Mouse (Mus musculus): ENCODE data around the gene Chka. TPM values are rescaled to one million over a fixed set of nuclear protein-coding genes. Genes with fewer than 3 reads are reported as not detected.

Gene Chka
- polyA plus RNA-seq, 1 experiment from 2014 or later, result 54.7 TPM

- no peak for DNase-seq (ENCODE audit: low spot score)
- H3K4me2 ChIP-seq (replicated peaks), result no peak overlapping the region
- no peak for ATAC-seq (ENCODE audit: low FRiP score)
Observed at GRCm38 (mm10) chr19:3927989-3928388, 76.4 kb downstream of the Chka start.

GRCm38 (mm10) chr19:3928779-3929178 lies 77.2 kb downstream of the Chka start:
- 71% methylated on average over 4 of the region's 4 CpGs for WGBS
- peak overlapping the region; percentile 53; the same call in 1 of the 2 replicates for H3K27ac ChIP-seq
- H3K4me3 ChIP-seq (replicated peaks; ENCODE audit: low read length), result no peak overlapping the region
- H3K4me1 ChIP-seq (replicated peaks; ENCODE audit: control insufficient read depth, insufficient read depth, low read length), result 0 out of 2 replicates have a peak, but pooled peaks cover 12% of the 10 kb centered on the region
- H3K9ac ChIP-seq, result no peak overlapping the region
- no peak for DNase-seq (ENCODE audit: low spot score)
- H3K27me3 ChIP-seq (ENCODE audit: control insufficient read depth, insufficient read depth, low read length), result no peaks in the 10 kb centered on the region
- H3K4me2 ChIP-seq (replicated peaks), result no peak overlapping the region
- H3K9me3 ChIP-seq (ENCODE audit: control insufficient read depth, low read length), result no peaks in the 10 kb centered on the region
- ATAC-seq (ENCODE audit: low FRiP score), result no peak
- H3K36me3 ChIP-seq (replicated peaks; ENCODE audit: control insufficient read depth, insufficient read depth), result no peaks in the 10 kb centered on the region

More at GRCm38 (mm10) chr19:3927989-3928388, 76.4 kb downstream of the Chka start:
- Histone ChIP-seq H3K4me3 (replicated peaks; ENCODE audit: low read length) (no peak overlapping the region), H3K27ac (no peak overlapping the region), H3K4me1 (replicated peaks; ENCODE audit: control insufficient read depth, insufficient read depth, low read length) (0 out of 2 replicates have a peak, but pooled peaks cover 12% of the 10 kb centered on the region), H3K36me3 (replicated peaks; ENCODE audit: control insufficient read depth, insufficient read depth) (no peaks in the 10 kb centered on the region), H3K9ac (no peak overlapping the region), H3K9me3 (ENCODE audit: control insufficient read depth, low read length) (no peaks in the 10 kb centered on the region), H3K27me3 (ENCODE audit: control insufficient read depth, insufficient read depth, low read length) (no peaks in the 10 kb centered on the region)
- WGBS, result 85% methylated on average over 4 of the region's 4 CpGs

- H3K9ac ChIP-seq, result no peak within 1 kb of the TSS
- H3K4me2 ChIP-seq (replicated peaks), result no peak within 1 kb of the TSS
- DNase-seq (ENCODE audit: low spot score), result peak; percentile 62
Observed at GRCm38 (mm10) chr19:3929211-3929941, 77.8 kb downstream of the Chka start, which contains the start of gene Aldh3b1. Aldh3b1 (minus strand) TSS chr19:3929808.

GRCm38 (mm10) chr19:3930262-3931057 lies 78.9 kb downstream of the Chka start:
- Histone ChIP-seq H3K9ac (no peak overlapping the region), H3K27me3 (ENCODE audit: control insufficient read depth, insufficient read depth, low read length) (peaks cover 5% of the 10 kb centered on the region; the same call in 1 of the 2 replicates), H3K27ac (0 out of 2 replicates have a peak overlapping the region, but pooled peaks have one; percentile 43), H3K4me1 (replicated peaks; ENCODE audit: control insufficient read depth, insufficient read depth, low read length) (0 out of 2 replicates have a peak, but pooled peaks cover 12% of the 10 kb centered on the region), H3K9me3 (ENCODE audit: control insufficient read depth, low read length) (no peaks in the 10 kb centered on the region), H3K36me3 (replicated peaks; ENCODE audit: control insufficient read depth, insufficient read depth) (no peaks in the 10 kb centered on the region), H3K4me2 (replicated peaks) (no peak overlapping the region), H3K4me3 (replicated peaks; ENCODE audit: low read length) (no peak overlapping the region)
- ATAC-seq (ENCODE audit: low FRiP score) (no peak), DNase-seq (ENCODE audit: low spot score) (no peak)
- WGBS, result 70% methylated on average over 21 of the region's 21 CpGs

More at GRCm38 (mm10) chr19:3929211-3929941, 77.8 kb downstream of the Chka start, which contains the start of gene Aldh3b1:
- peak within 1 kb of the TSS; percentile 53 for H3K27ac ChIP-seq
- peak; percentile 69; the same call in 1 of the 2 replicates for ATAC-seq (ENCODE audit: low FRiP score)
- 52% methylated on average over 12 of the region's 12 CpGs for WGBS
- no peaks in the 10 kb centered on the region for H3K36me3 ChIP-seq (replicated peaks; ENCODE audit: control insufficient read depth, insufficient read depth)
- no peak within 1 kb of the TSS for H3K4me3 ChIP-seq (replicated peaks; ENCODE audit: low read length)
- H3K4me1 ChIP-seq (replicated peaks; ENCODE audit: control insufficient read depth, insufficient read depth, low read length), result 0 out of 2 replicates have a peak, but pooled peaks cover 12% of the 10 kb centered on the region
- H3K9me3 ChIP-seq (ENCODE audit: control insufficient read depth, low read length), result no peaks in the 10 kb centered on the region
- H3K27me3 ChIP-seq (ENCODE audit: control insufficient read depth, insufficient read depth, low read length), result no peaks in the 10 kb centered on the region

- H3K9ac ChIP-seq, result no peak overlapping the region
- peaks cover 20% of the 10 kb centered on the region for H3K4me1 ChIP-seq (replicated peaks; ENCODE audit: control insufficient read depth, insufficient read depth, low read length)
- no peak for ATAC-seq (ENCODE audit: low FRiP score)
- no peaks in the 10 kb centered on the region for H3K36me3 ChIP-seq (replicated peaks; ENCODE audit: control insufficient read depth, insufficient read depth)
- no peak overlapping the region for H3K4me2 ChIP-seq (replicated peaks)
- no peak for DNase-seq (ENCODE audit: low spot score)
- H3K27me3 ChIP-seq (ENCODE audit: control insufficient read depth, insufficient read depth, low read length), result peaks cover 17% of the 10 kb centered on the region
- H3K9me3 ChIP-seq (ENCODE audit: control insufficient read depth, low read length), result no peaks in the 10 kb centered on the region
- no peak overlapping the region for H3K4me3 ChIP-seq (replicated peaks; ENCODE audit: low read length)
- 92% methylated on average over 9 of the region's 9 CpGs for WGBS
- no peak overlapping the region for H3K27ac ChIP-seq
Observed at GRCm38 (mm10) chr19:3931716-3932115, 80.1 kb downstream of the Chka start.

GRCm38 (mm10) chr19:3935032-3935895 lies 83.7 kb downstream of the Chka start, which contains the start of gene Unc93b1:
Unc93b1 (plus strand) TSS chr19:3935186.
- DNase-seq (ENCODE audit: low spot score) (no peak), ATAC-seq (ENCODE audit: low FRiP score) (peak; percentile 59; the same call in 1 of the 2 replicates)
- Histone ChIP-seq H3K4me1 (replicated peaks; ENCODE audit: control insufficient read depth, insufficient read depth, low read length) (peaks cover 14% of the 10 kb centered on the region), H3K4me3 (replicated peaks; ENCODE audit: low read length) (peak within 1 kb of the TSS; percentile 34), H3K36me3 (replicated peaks; ENCODE audit: control insufficient read depth, insufficient read depth) (no peaks in the 10 kb centered on the region), H3K9ac (peak within 1 kb of the TSS; percentile 46), H3K27ac (no peak within 1 kb of the TSS), H3K9me3 (ENCODE audit: control insufficient read depth, low read length) (no peaks in the 10 kb centered on the region), H3K4me2 (replicated peaks) (peak within 1 kb of the TSS; percentile 68), H3K27me3 (ENCODE audit: control insufficient read depth, insufficient read depth, low read length) (peaks cover 17% of the 10 kb centered on the region)
- 7% methylated on average over 41 of the region's 42 CpGs for WGBS

- no peaks in the 10 kb centered on the region for H3K9me3 ChIP-seq (ENCODE audit: control insufficient read depth, low read length)
- H3K4me1 ChIP-seq (replicated peaks; ENCODE audit: control insufficient read depth, insufficient read depth, low read length), result peaks cover 8% of the 10 kb centered on the region
- H3K27ac ChIP-seq, result no peak overlapping the region
- H3K4me2 ChIP-seq (replicated peaks), result peak overlapping the region; percentile 68
- H3K9ac ChIP-seq, result peak overlapping the region; percentile 46
- 8% methylated on average over 22 of the region's 22 CpGs for WGBS
- ATAC-seq (ENCODE audit: low FRiP score), result no peak
- H3K36me3 ChIP-seq (replicated peaks; ENCODE audit: control insufficient read depth, insufficient read depth), result no peaks in the 10 kb centered on the region
- H3K4me3 ChIP-seq (replicated peaks; ENCODE audit: low read length), result peak overlapping the region; percentile 34
- DNase-seq (ENCODE audit: low spot score), result peak; percentile 30
- H3K27me3 ChIP-seq (ENCODE audit: control insufficient read depth, insufficient read depth, low read length), result peaks cover 17% of the 10 kb centered on the region
Observed at GRCm38 (mm10) chr19:3935896-3936850, 84.6 kb downstream of the Chka start.

GRCm38 (mm10) chr19:3942315-3942714 lies 90.7 kb downstream of the Chka start:
- no peaks in the 10 kb centered on the region for H3K9me3 ChIP-seq (ENCODE audit: control insufficient read depth, low read length)
- no peak overlapping the region for H3K9ac ChIP-seq
- DNase-seq (ENCODE audit: low spot score) (no peak), ATAC-seq (ENCODE audit: low FRiP score) (no peak)
- no peak overlapping the region for H3K4me3 ChIP-seq (replicated peaks; ENCODE audit: low read length)
- peaks cover 6% of the 10 kb centered on the region; the same call in 1 of the 2 replicates for H3K27me3 ChIP-seq (ENCODE audit: control insufficient read depth, insufficient read depth, low read length)
- H3K4me2 ChIP-seq (replicated peaks), result no peak overlapping the region
- WGBS, result 85% methylated on average over 7 of the region's 7 CpGs
- H3K27ac ChIP-seq, result no peak overlapping the region
- H3K36me3 ChIP-seq (replicated peaks; ENCODE audit: control insufficient read depth, insufficient read depth), result no peaks in the 10 kb centered on the region
- H3K4me1 ChIP-seq (replicated peaks; ENCODE audit: control insufficient read depth, insufficient read depth, low read length), result no peaks in the 10 kb centered on the region
